Mouse (Mus musculus) effector memory CD4-positive, alpha-beta T cell, adult 5 months (primary cell): ENCODE data around the gene Ddias. TPM values are rescaled to one million over a fixed set of nuclear protein-coding genes. Genes with fewer than 3 reads are reported as not detected.

Source experiments
- polyA plus RNA-seq: library from polyadenylated mRNA; unstranded; fragments of 100-300 nt; shearing (Covaris generic); gene quantifications from one replicate; pipeline ENCODE4 v1.2.1, GENCODE M21; 2017

Ddias gene
- polyA plus RNA-seq: 4.3 TPM

DNA sequence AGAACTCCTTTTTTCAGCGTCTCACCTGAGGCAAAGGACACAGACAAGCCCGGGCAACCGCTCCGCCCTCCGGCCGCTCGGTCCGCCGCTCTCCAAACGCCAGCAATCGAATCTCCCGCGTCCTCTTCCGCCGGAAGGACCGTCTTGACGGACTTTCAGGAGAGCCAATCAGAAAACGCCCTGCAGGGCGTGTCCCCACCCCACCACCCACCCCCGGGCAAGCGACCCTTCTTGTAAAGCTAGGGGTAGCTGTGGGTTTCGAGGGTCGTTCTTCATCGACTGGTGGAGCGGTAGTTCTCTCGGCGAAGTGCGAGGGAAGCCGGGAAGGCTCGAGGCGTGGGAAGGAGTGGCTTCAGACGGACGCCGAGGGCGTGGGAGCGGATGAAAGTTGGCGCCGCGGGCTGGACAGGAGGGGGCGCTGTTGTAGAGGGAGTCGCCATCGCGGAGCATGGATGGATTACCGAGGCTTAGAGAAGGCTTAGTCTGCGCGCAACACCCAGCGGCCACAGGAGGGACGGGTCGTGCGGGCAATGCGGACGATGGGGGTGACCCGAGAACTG is at the start of gene Ddias, which contains the start of gene Prcp:
Ddias (minus strand) TSS at position 132 of the 560 bp plus-strand sequence.
Prcp (plus strand) TSS at position 355 of the 560 bp plus-strand sequence.

Other genes starting within 250 kb of the Ddias start
- not detected for gene Ankrd42, start 237.1 kb downstream of the Ddias start, polyA plus RNA-seq
- gene Pcf11, start 204.3 kb downstream of the Ddias start, polyA plus RNA-seq: 67.9 TPM
- gene Rab30, start 132.6 kb downstream of the Ddias start, polyA plus RNA-seq: 0.11 TPM
- 21.5 TPM for gene Prcp, start 223 bp upstream of the Ddias start, polyA plus RNA-seq
- gene Fam181b, start 205.6 kb upstream of the Ddias start, polyA plus RNA-seq: not detected